Mouse (Mus musculus) heart, adult 2 months (tissue): ENCODE measurements around the gene Trpm3.

ENCODE experiments used
- CTCF ChIP-seq: fragments of 200-600 bp; IDR thresholded peaks from 2 replicates; pipeline ENCODE4 v1.8.1; 2022; ENCODE audit warnings: antibody characterized with exemption, mild to moderate bottlenecking, moderate library complexity
- POLR2A ChIP-seq: fragments of 200-500 bp; IDR thresholded peaks from 2 replicates; pipeline ENCODE4 v1.6.1; 2011; ENCODE audit warnings: mild to moderate bottlenecking, low read depth, low read length, control low read depth; ENCODE audit not compliant: insufficient read depth

DNA sequence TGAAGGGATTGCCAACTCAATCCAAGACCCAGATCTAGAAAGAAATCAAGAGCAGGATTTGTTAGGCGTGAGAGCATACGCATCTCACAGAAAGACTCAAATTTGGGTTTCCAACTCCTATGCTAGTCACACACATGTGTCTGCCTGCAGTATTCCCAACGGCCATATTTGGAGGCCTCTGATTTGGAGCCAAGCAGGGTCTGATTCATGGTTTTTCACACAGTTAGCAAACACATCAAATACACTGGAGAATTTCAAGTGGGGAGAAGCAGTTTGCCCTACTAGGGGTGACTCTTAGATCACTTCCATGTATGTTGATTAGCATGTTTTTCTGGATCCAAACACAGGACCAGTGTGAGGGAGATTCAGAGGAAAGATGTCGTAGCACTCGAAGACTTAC is 855.7 kb downstream of the Trpm3 start:
- no peak for TF ChIP-seq CTCF
- no peak for TF ChIP-seq POLR2A
